Mouse (Mus musculus): ENCODE measurements at regions not wholly inside any gene's neighbourhood (a gene's known extent, or its start where the extent isn't known, plus 50 kb on each side); places are given as distances from the start of the nearest gene placed in this dataset.

DNA sequence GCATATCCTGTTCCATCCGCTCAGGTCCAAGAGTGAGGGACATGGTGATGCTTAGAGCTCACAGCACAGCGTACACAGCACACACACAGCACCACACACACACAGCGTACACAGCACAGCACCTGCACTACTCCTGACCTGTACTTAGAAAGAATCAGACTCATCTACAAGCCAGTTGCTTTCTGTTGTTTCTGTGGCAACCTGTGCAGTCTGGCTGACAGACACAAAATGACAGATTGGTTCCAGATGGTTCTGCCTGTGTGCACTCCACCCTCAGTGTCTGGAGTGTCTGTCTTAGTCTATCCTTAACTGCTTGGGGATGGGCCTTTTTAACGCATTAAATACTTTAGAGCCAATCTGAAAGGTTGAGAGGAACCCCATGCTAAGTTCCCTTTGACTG lies 150.4 kb upstream of the Kcnab2 start:
- TF ChIP-seq CTCF (IDR thresholded peaks at IDR 0.05; ENCODE audit: low read depth, low read length) (no peak), POLR2A (IDR thresholded peaks at IDR 0.05; ENCODE audit: extremely low read depth, insufficient read depth, low read length) (no peak)

All from liver, adult 2 months (tissue).